Mouse (Mus musculus) hindbrain, embryonic 14.5 days (tissue): ENCODE data around the gene Slc16a9. TPM values are rescaled to one million over a fixed set of nuclear protein-coding genes. Genes with fewer than 3 reads are reported as not detected.
"Not testable (repeated sequence)": the region's sequence is repeated elsewhere in the genome, so short reads cannot be mapped to it uniquely, and the experiment has no call there.

ENCODE experiments used
- ATAC-seq: fragments of 200-750 bp; cut with Nextera tagmentation; 2 replicates; pipeline ENCODE4 v1.8.0; 2017; ENCODE audit warnings: moderate number of reproducible peaks, mild to moderate bottlenecking, moderate TSS enrichment, moderate library complexity; ENCODE audit not compliant: low FRiP score
- DNase-seq: peaks from one replicate; pipeline ENCODE4 v3.0.0-alpha.2; 2015; ENCODE audit warnings: low spot score
- H3K27ac ChIP-seq: fragments of 300-500 bp; sonication (generic); 2 replicates; pipeline ENCODE4 v1.5.1; 2014; ENCODE audit warnings: mild to moderate bottlenecking, moderate library complexity
- H3K27me3 ChIP-seq: fragments of 300-500 bp; sonication (generic); 2 replicates; pipeline ENCODE4 v1.6.1; 2014; ENCODE audit warnings: mild to moderate bottlenecking, low read length, mixed read lengths; ENCODE audit not compliant: control insufficient read depth, insufficient read depth
- H3K36me3 ChIP-seq: fragments of 300-500 bp; sonication (generic); replicated peaks from 2 replicates; pipeline ENCODE4 v1.6.1; 2014; ENCODE audit not compliant: control insufficient read depth, insufficient read depth
- H3K4me1 ChIP-seq: fragments of 300-500 bp; sonication (generic); replicated peaks from 2 replicates; pipeline ENCODE4 v1.6.1; 2014; ENCODE audit warnings: antibody characterized with exemption, low read length, mixed read lengths; ENCODE audit not compliant: control insufficient read depth, insufficient read depth
- H3K4me2 ChIP-seq: fragments of 300-500 bp; sonication (generic); replicated peaks from 2 replicates; pipeline ENCODE4 v1.6.1; 2014; ENCODE audit warnings: mild to moderate bottlenecking, moderate library complexity
- H3K4me3 ChIP-seq: fragments of 300-500 bp; sonication (generic); replicated peaks from 2 replicates; pipeline ENCODE4 v1.5.1; 2014; ENCODE audit warnings: mild to moderate bottlenecking, low read length
- H3K9ac ChIP-seq: fragments of 300-500 bp; sonication (generic); 2 replicates; pipeline ENCODE4 v1.6.1; 2014
- H3K9me3 ChIP-seq: fragments of 300-500 bp; sonication (generic); 2 replicates; pipeline ENCODE4 v1.6.1; 2016; ENCODE audit warnings: low read length; ENCODE audit not compliant: control insufficient read depth
- WGBS: fragments of 180-500 bp; shearing (Covaris S2); extraction: QIAGEN DNeasy Blood & Tissue Kit; methylation state at CpG from one replicate; pipeline ENCODE4 v1.1.7; 2014; 5-methylcytosine and 5-hydroxymethylcytosine counted together
- polyA plus RNA-seq: library from polyadenylated mRNA; unstranded; fragments of >200 nt; fragmentation: Nextera tagmentation; extraction: Ambion mirVana; gene quantifications from 2 replicates; pipeline ENCODE4 v1.2.1, GENCODE M21; 2014

The Slc16a9 gene
- polyA plus RNA-seq, 1 experiment from 2014 or later, result 2.6 TPM

GRCm38 (mm10) chr10:70204505-70205399 is 40.1 kb upstream of the Slc16a9 start, which contains the start of gene Mrln:
Gene Mrln (plus strand): TSS chr10:70204664.
- no peak for DNase-seq
- no peak within 1 kb of the TSS for H3K4me2 ChIP-seq

GRCm38 (mm10) chr10:70211281-70211680 is 33.6 kb upstream of the Slc16a9 start:
- no peak overlapping the region for H3K27ac ChIP-seq
- no peaks in the 10 kb centered on the region for H3K9me3 ChIP-seq
- ATAC-seq (no peak), DNase-seq (no peak)
- 87% methylated on average over 9 of the region's 9 CpGs for WGBS
- no peaks in the 10 kb centered on the region for H3K4me1 ChIP-seq
- no peaks in the 10 kb centered on the region for H3K36me3 ChIP-seq
- no peak overlapping the region for H3K4me2 ChIP-seq
- H3K4me3 ChIP-seq, result no peak overlapping the region
- H3K27me3 ChIP-seq, result no peaks in the 10 kb centered on the region
- no peak overlapping the region for H3K9ac ChIP-seq

More at GRCm38 (mm10) chr10:70204505-70205399, 40.1 kb upstream of the Slc16a9 start, which contains the start of gene Mrln:
- WGBS, result 71% methylated on average over 17 of the region's 17 CpGs
- H3K27me3 ChIP-seq, result no peaks in the 10 kb centered on the region
- ATAC-seq, result no peak
- H3K27ac ChIP-seq, result no peak within 1 kb of the TSS
- no peaks in the 10 kb centered on the region for H3K4me1 ChIP-seq
- no peak within 1 kb of the TSS for H3K4me3 ChIP-seq
- no peaks in the 10 kb centered on the region for H3K9me3 ChIP-seq
- no peak within 1 kb of the TSS for H3K9ac ChIP-seq
- no peaks in the 10 kb centered on the region for H3K36me3 ChIP-seq

GRCm38 (mm10) chr10:70220971-70221370 is 23.9 kb upstream of the Slc16a9 start:
- Histone ChIP-seq H3K36me3 (no peaks in the 10 kb centered on the region), H3K4me1 (no peaks in the 10 kb centered on the region), H3K4me2 (no peak overlapping the region), H3K9me3 (no peaks in the 10 kb centered on the region), H3K4me3 (no peak overlapping the region), H3K9ac (no peak overlapping the region), H3K27ac (no peak overlapping the region), H3K27me3 (no peaks in the 10 kb centered on the region)
- WGBS, result 65% methylated on average over 5 of the region's 5 CpGs
- ATAC-seq (no peak), DNase-seq (no peak)

GRCm38 (mm10) chr10:70222231-70222630 is 22.7 kb upstream of the Slc16a9 start:
- H3K9ac ChIP-seq, H3K9me3 ChIP-seq, H3K4me2 ChIP-seq, H3K27ac ChIP-seq, H3K36me3 ChIP-seq, DNase-seq, H3K27me3 ChIP-seq, H3K4me3 ChIP-seq, ATAC-seq, H3K4me1 ChIP-seq: not testable (repeated sequence)
- WGBS, result 90% methylated on average over 8 of the region's 8 CpGs

GRCm38 (mm10) chr10:70224571-70224970 is 20.3 kb upstream of the Slc16a9 start:
- Histone ChIP-seq H3K27me3 (no peaks in the 10 kb centered on the region), H3K9me3 (no peaks in the 10 kb centered on the region), H3K9ac (no peak overlapping the region), H3K27ac (no peak overlapping the region), H3K4me2 (no peak overlapping the region), H3K36me3 (no peaks in the 10 kb centered on the region), H3K4me3 (no peak overlapping the region), H3K4me1 (no peaks in the 10 kb centered on the region)
- no peak for ATAC-seq
- WGBS, result 96% methylated on average over 6 of the region's 6 CpGs
- no peak for DNase-seq

- no peaks in the 10 kb centered on the region for H3K36me3 ChIP-seq
- no peak overlapping the region for H3K4me2 ChIP-seq
- H3K9ac ChIP-seq, result no peak overlapping the region
- no peaks in the 10 kb centered on the region for H3K4me1 ChIP-seq
- no peaks in the 10 kb centered on the region for H3K9me3 ChIP-seq
- DNase-seq (no peak), ATAC-seq (no peak)
- H3K27me3 ChIP-seq, result no peaks in the 10 kb centered on the region
- no peak overlapping the region for H3K27ac ChIP-seq
- WGBS, result 73% methylated on average over 6 of the region's 6 CpGs
- H3K4me3 ChIP-seq, result no peak overlapping the region
Observed at GRCm38 (mm10) chr10:70225760-70226159, 19.1 kb upstream of the Slc16a9 start.

GRCm38 (mm10) chr10:70226608-70227007 is 18.3 kb upstream of the Slc16a9 start:
- Histone ChIP-seq H3K9ac (no peak overlapping the region), H3K9me3 (no peaks in the 10 kb centered on the region), H3K27ac (no peak overlapping the region), H3K4me2 (no peak overlapping the region), H3K4me3 (no peak overlapping the region), H3K4me1 (no peaks in the 10 kb centered on the region), H3K27me3 (no peaks in the 10 kb centered on the region), H3K36me3 (no peaks in the 10 kb centered on the region)
- DNase-seq, result no peak
- ATAC-seq, result no peak

- H3K9ac ChIP-seq, result no peak overlapping the region
- H3K4me2 ChIP-seq, result no peak overlapping the region
- no peaks in the 10 kb centered on the region for H3K27me3 ChIP-seq
- H3K27ac ChIP-seq, result no peak overlapping the region
- WGBS, result 83% methylated on average over 6 of the region's 6 CpGs
- H3K4me1 ChIP-seq, result no peaks in the 10 kb centered on the region
- no peak for DNase-seq
- H3K9me3 ChIP-seq, result no peaks in the 10 kb centered on the region
- H3K4me3 ChIP-seq, result no peak overlapping the region
- H3K36me3 ChIP-seq, result no peaks in the 10 kb centered on the region
- ATAC-seq, result no peak
Observed at GRCm38 (mm10) chr10:70230352-70230751, 14.5 kb upstream of the Slc16a9 start.

- no peak for ATAC-seq
- 74% methylated on average over 2 of the region's 2 CpGs for WGBS
- no peaks in the 10 kb centered on the region for H3K9me3 ChIP-seq
- no peaks in the 10 kb centered on the region for H3K36me3 ChIP-seq
- no peaks in the 10 kb centered on the region for H3K4me1 ChIP-seq
- H3K4me3 ChIP-seq, result no peak overlapping the region
- H3K27me3 ChIP-seq, result no peaks in the 10 kb centered on the region
- DNase-seq, result no peak
- no peak overlapping the region for H3K9ac ChIP-seq
- no peak overlapping the region for H3K4me2 ChIP-seq
- H3K27ac ChIP-seq, result no peak overlapping the region
Observed at GRCm38 (mm10) chr10:70237936-70238335, 7.0 kb upstream of the Slc16a9 start.
